Mouse (Mus musculus) R1 (cell line): ENCODE measurements around the gene Eme2.
A peak's percentile ranks its signal among the peaks of the same experiment; 100 is the strongest.
"Not testable (repeated sequence)": the region's sequence is repeated elsewhere in the genome, so short reads cannot be mapped to it uniquely, and the experiment has no call there.

Source experiments
- DNase-seq: peaks from one replicate; pipeline ENCODE4 v3.0.0-alpha.2; 2018; ENCODE audit warnings: low read depth, low spot score

The Eme2 gene

GRCm38 (mm10) chr17:24894995-24895547 is at the start of gene Eme2, which contains the start of gene Mrps34:
Eme2 (minus strand) TSS chr17:24895087.
Mrps34 (plus strand) TSS chr17:24895116.
- DNase-seq, result peak; percentile 96

- DNase-seq, result not testable (repeated sequence)
These were observed 48.7 kb upstream of the Eme2 start for GRCm38 (mm10) chr17:24943589-24943988.

- no peak for DNase-seq
These were observed 48.1 kb upstream of the Eme2 start for GRCm38 (mm10) chr17:24943036-24943435.

GRCm38 (mm10) chr17:24942453-24942852 is 47.6 kb upstream of the Eme2 start:
- peak; percentile 41 for DNase-seq

- no peak for DNase-seq
These were observed 42.4 kb upstream of the Eme2 start for GRCm38 (mm10) chr17:24937266-24937665.

GRCm38 (mm10) chr17:24936259-24937237 is 41.7 kb upstream of the Eme2 start, which contains the start of gene Mapk8ip3:
Mapk8ip3 (minus strand) TSS chr17:24936977.
- peak; percentile 93 for DNase-seq

GRCm38 (mm10) chr17:24935666-24936065 is 40.8 kb upstream of the Eme2 start:
- no peak for DNase-seq

- DNase-seq, result no peak
These were observed 40.0 kb upstream of the Eme2 start for GRCm38 (mm10) chr17:24934926-24935325.

- DNase-seq, result no peak
These were observed 38.3 kb upstream of the Eme2 start for GRCm38 (mm10) chr17:24933163-24933562.

- DNase-seq, result no peak
These were observed 37.5 kb upstream of the Eme2 start for GRCm38 (mm10) chr17:24932431-24932830.

- peak; percentile 7 for DNase-seq
These were observed 34.6 kb upstream of the Eme2 start for GRCm38 (mm10) chr17:24929506-24929905.

- no peak for DNase-seq
These were observed 28.4 kb upstream of the Eme2 start for GRCm38 (mm10) chr17:24923246-24923645.

GRCm38 (mm10) chr17:24913984-24914383 is 19.1 kb upstream of the Eme2 start:
- DNase-seq, result no peak

- no peak for DNase-seq
These were observed 12.7 kb upstream of the Eme2 start for GRCm38 (mm10) chr17:24907591-24907990.

- DNase-seq, result peak; percentile 37
These were observed 8.9 kb upstream of the Eme2 start for GRCm38 (mm10) chr17:24903767-24904166.

GRCm38 (mm10) chr17:24902671-24903474 is 8.0 kb upstream of the Eme2 start:
- DNase-seq, result peak; percentile 73

GRCm38 (mm10) chr17:24902124-24902523 is 7.2 kb upstream of the Eme2 start:
- no peak for DNase-seq

- no peak for DNase-seq
These were observed 5.1 kb upstream of the Eme2 start for GRCm38 (mm10) chr17:24900014-24900413.

- DNase-seq, result no peak
These were observed 4.3 kb upstream of the Eme2 start for GRCm38 (mm10) chr17:24899153-24899552.

GRCm38 (mm10) chr17:24898041-24898854 is 3.4 kb upstream of the Eme2 start:
- DNase-seq, result no peak

GRCm38 (mm10) chr17:24897600-24897999 is 2.7 kb upstream of the Eme2 start:
- DNase-seq, result no peak
